Mouse (Mus musculus) heart, postnatal 0 days (tissue): ENCODE results near the gene Dcaf11. TPM values are rescaled to one million over a fixed set of nuclear protein-coding genes. Genes with fewer than 3 reads are reported as not detected.

Experiments used
- ATAC-seq: fragments of 200-750 bp; cut with Nextera tagmentation; 2 replicates; pipeline ENCODE4 v1.8.0; 2017; ENCODE audit warnings: low read depth, moderate number of reproducible peaks, moderate library complexity; ENCODE audit not compliant: insufficient read depth
- DNase-seq: peaks from one replicate; pipeline ENCODE4 v3.0.0-alpha.2; 2016; ENCODE audit warnings: low spot score
- H3K27ac ChIP-seq: fragments of 300-500 bp; sonication (generic); 2 replicates; pipeline ENCODE4 v1.5.1; 2014; ENCODE audit warnings: low read depth, mild to moderate bottlenecking
- H3K27me3 ChIP-seq: fragments of 300-500 bp; sonication (generic); 2 replicates; pipeline ENCODE4 v1.6.1; 2014; ENCODE audit warnings: low read length, mixed read lengths; ENCODE audit not compliant: control insufficient read depth, insufficient read depth
- H3K36me3 ChIP-seq: fragments of 300-500 bp; sonication (generic); replicated peaks from 2 replicates; pipeline ENCODE4 v1.6.1; 2014; ENCODE audit warnings: low read length, mixed read lengths; ENCODE audit not compliant: control insufficient read depth, insufficient read depth
- H3K4me1 ChIP-seq: fragments of 300-500 bp; sonication (generic); 2 replicates; pipeline ENCODE4 v1.6.1; 2014; ENCODE audit warnings: antibody characterized with exemption; ENCODE audit not compliant: control insufficient read depth, insufficient read depth
- H3K4me2 ChIP-seq: fragments of 300-500 bp; sonication (generic); 2 replicates; pipeline ENCODE4 v1.6.1; 2014; ENCODE audit warnings: low read depth, mild to moderate bottlenecking, low read length, moderate library complexity
- H3K4me3 ChIP-seq: fragments of 300-500 bp; sonication (generic); 2 replicates; pipeline ENCODE4 v1.5.1; 2014; ENCODE audit warnings: low read depth, low read length
- H3K9ac ChIP-seq: fragments of 300-500 bp; sonication (generic); replicated peaks from 2 replicates; pipeline ENCODE4 v1.6.1; 2014; ENCODE audit warnings: low read depth, low read length, mixed read lengths
- H3K9me3 ChIP-seq: fragments of 300-500 bp; sonication (generic); replicated peaks from 2 replicates; pipeline ENCODE4 v1.6.1; 2016; ENCODE audit warnings: low read length; ENCODE audit not compliant: control insufficient read depth
- CTCF ChIP-seq: IDR thresholded peaks from 2 replicates; pipeline ENCODE4 v1.5.1; 2016; ENCODE audit warnings: antibody characterized with exemption, control low read depth, low read depth
- EP300 ChIP-seq: IDR thresholded peaks from 2 replicates; pipeline ENCODE4 v1.6.1; 2016; ENCODE audit warnings: antibody characterized with exemption, low read depth
- whole genome bisulfite sequencing: fragments of 180-500 bp; shearing (Covaris S2); extraction: QIAGEN DNeasy Blood & Tissue Kit; methylation state at CpG from one replicate; pipeline ENCODE4 v1.1.7; 2014; 5-methylcytosine and 5-hydroxymethylcytosine counted together
- polyA plus RNA-seq: library from polyadenylated mRNA; unstranded; fragments of >200 nt; fragmentation: Nextera tagmentation; extraction: Ambion mirVana; gene quantifications from 2 replicates; pipeline ENCODE4 v1.2.1, GENCODE M21; 2015
- total RNA-seq: library from RNA; depleted of rRNA; stranded (reverse); fragments of >200 nt; gene quantifications from 2 replicates; pipeline ENCODE4 v1.2.3, GENCODE M21; 2014; ENCODE audit warnings: low replicate concordance

Gene Dcaf11
- total and polyA plus RNA-seq, 2 experiments from 2014 or later, result 74.4 to 81.6 TPM

GRCm38 (mm10) chr14:55542268-55542667, 17.5 kb upstream of the Dcaf11 start:
- ATAC-seq (no peak), DNase-seq (no peak)
- Histone ChIP-seq H3K4me2 (no peak overlapping the region), H3K4me1 (peaks cover 13% of the 10 kb centered on the region), H3K4me3 (no peak overlapping the region), H3K27me3 (no peaks in the 10 kb centered on the region), H3K36me3 (peaks cover 40% of the 10 kb centered on the region), H3K9me3 (no peaks in the 10 kb centered on the region), H3K9ac (no peak overlapping the region), H3K27ac (no peak overlapping the region)
- TF ChIP-seq CTCF (no peak), EP300 (no peak)
- 93% methylated on average over 12 of the region's 12 CpGs for WGBS

DNA sequence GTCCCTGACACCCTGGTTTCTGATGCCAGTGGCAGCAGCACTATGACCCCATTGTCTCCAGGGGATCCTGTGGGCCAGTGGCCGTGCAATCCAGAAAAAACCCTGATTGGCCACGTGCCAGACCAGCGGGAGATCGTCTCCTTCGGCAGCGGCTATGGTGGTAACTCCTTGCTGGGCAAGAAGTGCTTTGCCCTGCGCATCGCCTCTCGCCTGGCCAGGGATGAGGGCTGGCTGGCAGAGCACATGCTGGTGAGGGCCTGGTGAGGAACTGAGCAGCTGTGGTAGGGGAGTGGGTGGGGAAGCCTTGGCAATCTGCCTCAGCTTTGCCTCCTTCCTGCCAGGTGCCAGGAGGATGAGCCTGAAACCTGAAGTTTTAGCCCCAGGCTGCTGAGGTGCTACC, 15.5 kb upstream of the Dcaf11 start:
- Histone ChIP-seq H3K36me3 (peaks cover 60% of the 10 kb centered on the region), H3K9ac (no peak overlapping the region), H3K27me3 (no peaks in the 10 kb centered on the region), H3K4me2 (no peak overlapping the region), H3K9me3 (no peaks in the 10 kb centered on the region), H3K4me1 (peaks cover 13% of the 10 kb centered on the region), H3K4me3 (no peak overlapping the region), H3K27ac (no peak overlapping the region)
- 65% methylated on average over 9 of the region's 9 CpGs for WGBS
- TF ChIP-seq CTCF (no peak), EP300 (no peak)
- DNase-seq (no peak), ATAC-seq (no peak)

- Histone ChIP-seq H3K9me3 (no peaks in the 10 kb centered on the region), H3K27me3 (no peaks in the 10 kb centered on the region), H3K36me3 (peaks cover 43% of the 10 kb centered on the region), H3K9ac (no peak overlapping the region), H3K27ac (no peak overlapping the region), H3K4me2 (no peak overlapping the region), H3K4me1 (no peaks in the 10 kb centered on the region), H3K4me3 (no peak overlapping the region)
- no peak for ATAC-seq
- TF ChIP-seq EP300 (no peak), CTCF (no peak)
- no peak for DNase-seq
- WGBS, result 81% methylated on average over 6 of the region's 6 CpGs
These were observed 9.6 kb upstream of the Dcaf11 start for GRCm38 (mm10) chr14:55550191-55550590.

GRCm38 (mm10) chr14:55551347-55551746, 8.5 kb upstream of the Dcaf11 start:
- no peak overlapping the region for H3K9ac ChIP-seq
- H3K36me3 ChIP-seq, result peaks cover 31% of the 10 kb centered on the region
- H3K4me2 ChIP-seq, result no peak overlapping the region
- ATAC-seq (no peak), DNase-seq (no peak)
- H3K4me3 ChIP-seq, result no peak overlapping the region
- no peaks in the 10 kb centered on the region for H3K27me3 ChIP-seq
- WGBS, result 75% methylated on average over 5 of the region's 5 CpGs
- no peaks in the 10 kb centered on the region for H3K9me3 ChIP-seq
- no peaks in the 10 kb centered on the region for H3K4me1 ChIP-seq
- TF ChIP-seq CTCF, result no peak
- no peak for TF ChIP-seq EP300
- H3K27ac ChIP-seq, result no peak overlapping the region

DNA sequence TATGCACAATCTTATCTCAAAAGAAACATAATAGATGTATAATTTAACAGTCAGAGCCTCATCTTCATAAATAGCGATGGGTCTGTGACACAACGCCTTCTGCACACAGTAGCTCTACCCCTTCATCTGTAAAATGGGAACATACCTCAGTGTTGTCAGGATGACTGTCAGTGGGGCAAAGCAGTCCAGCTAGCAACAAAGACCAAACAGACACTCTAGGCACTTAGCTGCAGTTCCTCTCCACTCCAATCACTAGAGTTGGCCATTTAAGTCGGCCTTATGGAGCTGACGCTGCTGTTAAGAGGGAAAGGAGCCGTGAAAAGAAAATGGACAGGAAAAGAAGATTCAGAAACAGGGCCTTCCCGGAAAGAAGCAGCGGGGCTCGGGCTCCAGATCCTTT, 8.0 kb upstream of the Dcaf11 start:
- DNase-seq (no peak), ATAC-seq (no peak)
- Histone ChIP-seq H3K4me2 (no peak overlapping the region), H3K27me3 (no peaks in the 10 kb centered on the region), H3K9ac (no peak overlapping the region), H3K4me1 (no peaks in the 10 kb centered on the region), H3K4me3 (no peak overlapping the region), H3K9me3 (no peaks in the 10 kb centered on the region), H3K36me3 (peaks cover 27% of the 10 kb centered on the region), H3K27ac (no peak overlapping the region)
- 87% methylated on average over 8 of the region's 8 CpGs for WGBS
- TF ChIP-seq CTCF (no peak), EP300 (no peak)

DNA sequence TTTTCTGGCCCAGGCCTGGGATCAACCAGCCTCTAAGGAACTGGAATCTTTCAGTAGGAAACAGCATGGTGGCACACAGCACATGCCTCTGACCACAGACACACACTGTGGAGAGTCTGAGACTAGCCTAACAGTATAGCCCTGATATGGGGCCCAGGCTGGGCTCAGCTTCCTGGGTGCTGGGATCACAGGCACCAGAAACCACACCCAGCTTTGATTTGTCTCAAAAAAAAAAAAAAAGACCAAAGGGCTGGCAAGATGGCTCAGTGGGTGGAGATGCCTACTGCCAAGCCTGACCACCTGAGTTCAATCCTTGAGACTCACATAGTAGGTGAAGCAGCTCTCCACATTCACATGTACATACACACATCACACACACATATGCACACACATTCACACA, 5.2 kb upstream of the Dcaf11 start:
- H3K4me2 ChIP-seq, result no peak overlapping the region
- TF ChIP-seq CTCF (no peak), EP300 (no peak)
- no peaks in the 10 kb centered on the region for H3K4me1 ChIP-seq
- no peaks in the 10 kb centered on the region for H3K27me3 ChIP-seq
- no peak for DNase-seq
- H3K9me3 ChIP-seq, result no peaks in the 10 kb centered on the region
- no peak overlapping the region for H3K4me3 ChIP-seq
- H3K36me3 ChIP-seq, result no peaks in the 10 kb centered on the region; the same call in 1 of the 2 replicates
- H3K27ac ChIP-seq, result no peak overlapping the region
- no peak for ATAC-seq
- no peak overlapping the region for H3K9ac ChIP-seq
